Mouse (Mus musculus) gastrocnemius, postnatal 4 days (tissue): ENCODE measurements around the gene Mrpl45. TPM values are rescaled to one million over a fixed set of nuclear protein-coding genes. Genes with fewer than 3 reads are reported as not detected.
"Not testable (repeated sequence)": the region's sequence is repeated elsewhere in the genome, so short reads cannot be mapped to it uniquely, and the experiment has no call there.

Experiments used
- DNase-seq, 2 experiments: peaks; one replicate each; pipeline ENCODE4 v3.0.0; 2021 to 2022; ENCODE audit warnings: low spot score in 2 of 2, mixed read lengths in 2 of 2
- long read RNA-seq, 2 experiments: library from polyadenylated mRNA; stranded (forward); transcript quantifications; one replicate each; pipeline ENCODE4 v2.0.0; 2021
- total RNA-seq, 2 experiments: library from RNA; stranded (reverse); gene quantifications; 2 replicates each; pipeline ENCODE4 v1.2.3; 2021

Gene Mrpl45
- 10 to 100 TPM; 25.9 to 31.0 TPM for total RNA-seq
- long read RNA-seq, experiment 1, transcript Mrpl45-201 (8 exons, 2,431 nt) = major isoform, 92 of 108 reads
- long read RNA-seq, experiment 1, partial matches to known transcripts = 3 of 108 reads
- long read RNA-seq, experiment 1, other reads (novel, unspliced or antisense) = 13 of 108 reads
- long read RNA-seq, experiment 2, transcript Mrpl45-201 (8 exons, 2,431 nt) = major isoform, 115 of 131 reads
- long read RNA-seq, experiment 2, partial matches to known transcripts = 3 of 131 reads
- long read RNA-seq, experiment 2, other reads (novel, unspliced or antisense) = 13 of 131 reads

- DNase-seq = peak; percentile 98
These were observed at the start of gene Mrpl45 for GRCm38 (mm10) chr11:97315504-97316503. TSS of gene Mrpl45 (plus strand) at chr11:97315716.

GRCm38 (mm10) chr11:97266544-97266943, 49.0 kb upstream of the Mrpl45 start:
- DNase-seq = not testable (repeated sequence)

GRCm38 (mm10) chr11:97270004-97270403, 45.5 kb upstream of the Mrpl45 start:
- not testable (repeated sequence) for DNase-seq

- DNase-seq = no peak
These were observed 42.7 kb upstream of the Mrpl45 start for GRCm38 (mm10) chr11:97272835-97273234.

GRCm38 (mm10) chr11:97273613-97274012, 41.9 kb upstream of the Mrpl45 start:
- no peak for DNase-seq

GRCm38 (mm10) chr11:97274947-97275346, 40.6 kb upstream of the Mrpl45 start:
- DNase-seq = not testable (repeated sequence)

GRCm38 (mm10) chr11:97275349-97275748, 40.2 kb upstream of the Mrpl45 start:
- DNase-seq = no peak

GRCm38 (mm10) chr11:97276019-97276418, 39.5 kb upstream of the Mrpl45 start:
- no peak for DNase-seq

- DNase-seq = no peak
These were observed 38.4 kb upstream of the Mrpl45 start for GRCm38 (mm10) chr11:97277166-97277565.

- no peak for DNase-seq
These were observed 37.1 kb upstream of the Mrpl45 start for GRCm38 (mm10) chr11:97278456-97278855.

- DNase-seq = no peak
These were observed 36.5 kb upstream of the Mrpl45 start for GRCm38 (mm10) chr11:97279040-97279404.

GRCm38 (mm10) chr11:97279405-97280215, 35.9 kb upstream of the Mrpl45 start:
- peak; percentile 32 to 61 for DNase-seq

- peak; percentile 61 to 77 for DNase-seq
These were observed 35.2 kb upstream of the Mrpl45 start, which contains the start of gene Npepps for GRCm38 (mm10) chr11:97280216-97280861. TSS of gene Npepps (minus strand) at chr11:97280638.

GRCm38 (mm10) chr11:97282179-97282578, 33.3 kb upstream of the Mrpl45 start:
- DNase-seq = no peak

GRCm38 (mm10) chr11:97284854-97285253, 30.7 kb upstream of the Mrpl45 start:
- no peak for DNase-seq

- no peak for DNase-seq
These were observed 29.4 kb upstream of the Mrpl45 start for GRCm38 (mm10) chr11:97285852-97286775.

GRCm38 (mm10) chr11:97286973-97287372, 28.5 kb upstream of the Mrpl45 start:
- no peak for DNase-seq

GRCm38 (mm10) chr11:97287643-97288042, 27.9 kb upstream of the Mrpl45 start:
- no peak for DNase-seq
